Mouse (Mus musculus) CH12.LX (cell line): ENCODE data around the gene Rest. TPM values are rescaled to one million over a fixed set of nuclear protein-coding genes. Genes with fewer than 3 reads are reported as not detected.

Experiments
- DNase-seq: peaks from one replicate; pipeline ENCODE4 v3.0.0-alpha.2; 2013; ENCODE audit errors: extremely low read depth
- H3K27ac ChIP-seq: 2 replicates; pipeline ENCODE4 v1.5.1; 2012; ENCODE audit warnings: low read depth, mild to moderate bottlenecking, control low read depth, moderate library complexity; ENCODE audit not compliant: insufficient read depth
- H3K27me3 ChIP-seq: replicated peaks from 2 replicates; pipeline ENCODE3; 2012; ENCODE audit warnings: inconsistent platforms
- H3K36me3 ChIP-seq, 2 experiments: replicated peaks in 1 of 2; 2 replicates each; pipeline versions ENCODE3 to v1.6.1; 2012; ENCODE audit warnings: inconsistent platforms in 1 of 2, low read length in 1 of 2, mild to moderate bottlenecking in 1 of 2, mixed read lengths in 1 of 2, moderate library complexity in 1 of 2; ENCODE audit not compliant: control insufficient read depth in 1 of 2, insufficient read depth in 1 of 2
- H3K4me1 ChIP-seq, 2 experiments: 2 replicates each; pipeline ENCODE4 v1.6.1; 2012; ENCODE audit warnings: inconsistent platforms in 1 of 2, moderate library complexity in 1 of 2; ENCODE audit not compliant: insufficient read depth in 2 of 2, control insufficient read depth in 1 of 2
- H3K4me2 ChIP-seq: 2 replicates; pipeline ENCODE4 v1.6.1; 2012; ENCODE audit warnings: low read depth, mild to moderate bottlenecking, control low read depth; ENCODE audit not compliant: poor library complexity, insufficient read depth, severe bottlenecking
- H3K4me3 ChIP-seq, 3 experiments: fragments of 150-350 bp in 1 of 3; sonication (generic) in 1 of 3; replicated peaks in 1 of 3; 2 replicates each; pipeline versions ENCODE3 to v1.5.1; 2011 to 2012; ENCODE audit warnings: low read depth in 2 of 3, low read length in 2 of 3, mild to moderate bottlenecking in 2 of 3, moderate library complexity in 2 of 3, control low read depth in 1 of 3, improper control_type of control experiment in 1 of 3, inconsistent platforms in 1 of 3, mixed read lengths in 1 of 3; ENCODE audit not compliant: poor library complexity in 1 of 3
- H3K79me2 ChIP-seq: replicated peaks from 2 replicates; pipeline ENCODE4 v1.6.1; 2012; ENCODE audit warnings: mild to moderate bottlenecking, moderate library complexity; ENCODE audit not compliant: control insufficient read depth, poor library complexity, insufficient read depth, severe bottlenecking; ENCODE audit errors: extremely low read depth
- H3K9ac ChIP-seq: 2 replicates; pipeline ENCODE4 v1.6.1; 2012; ENCODE audit warnings: low read depth, mild to moderate bottlenecking, control low read depth, moderate library complexity; ENCODE audit not compliant: insufficient read depth
- H3K9me3 ChIP-seq: replicated peaks from 2 replicates; pipeline ENCODE3; 2012; ENCODE audit warnings: low read length, inconsistent platforms, mixed read lengths
- BHLHE40 ChIP-seq: IDR thresholded peaks from 2 replicates; pipeline ENCODE4 v1.6.1; 2011; ENCODE audit warnings: mild to moderate bottlenecking, low read depth, low read length, improper control_type of control experiment
- CHD1 ChIP-seq: IDR thresholded peaks from 2 replicates; pipeline ENCODE4 v1.6.1; 2012; ENCODE audit warnings: low read depth, low read length, improper control_type of control experiment, inconsistent platforms
- CHD2 ChIP-seq: IDR thresholded peaks from 2 replicates; pipeline ENCODE4 v1.6.1; 2011; ENCODE audit warnings: low read length, improper control_type of control experiment
- CTCF ChIP-seq, 2 experiments: IDR thresholded peaks in 1 of 2; conservative IDR thresholded peaks in 1 of 2; 2 replicates each; pipeline ENCODE4 v1.5.1; 2011 to 2012; ENCODE audit warnings: low read depth in 2 of 2, low read length in 2 of 2, improper control_type of control experiment in 1 of 2, inconsistent platforms in 1 of 2, mild to moderate bottlenecking in 1 of 2, moderate library complexity in 1 of 2
- E2F4 ChIP-seq: IDR thresholded peaks from 2 replicates; pipeline ENCODE4 v1.6.1; 2011; ENCODE audit warnings: low read depth, low read length, improper control_type of control experiment; ENCODE audit not compliant: insufficient replicate concordance
- ELF1 ChIP-seq: IDR thresholded peaks from 2 replicates; pipeline ENCODE4 v1.6.1; 2014; ENCODE audit warnings: low read depth, mild to moderate bottlenecking, inconsistent platforms, low read length, improper control_type of control experiment
- EP300 ChIP-seq: IDR thresholded peaks from 2 replicates; pipeline ENCODE4 v1.6.1; 2011; ENCODE audit warnings: low read length, improper control_type of control experiment
- ETS1 ChIP-seq: conservative IDR thresholded peaks from 2 replicates; pipeline ENCODE4 v1.6.1; 2012; ENCODE audit warnings: low read depth, mild to moderate bottlenecking, inconsistent platforms, low read length, improper control_type of control experiment, moderate library complexity
- HCFC1 ChIP-seq: IDR thresholded peaks from 2 replicates; pipeline ENCODE4 v1.6.1; 2012; ENCODE audit warnings: low read depth, mild to moderate bottlenecking, inconsistent platforms, low read length, improper control_type of control experiment
- IRF4 ChIP-seq: IDR thresholded peaks from 2 replicates; pipeline ENCODE4 v1.6.1; 2014; ENCODE audit warnings: low read depth, mild to moderate bottlenecking, inconsistent platforms, low read length, improper control_type of control experiment
- MAX ChIP-seq: IDR thresholded peaks from 2 replicates; pipeline ENCODE4 v1.6.1; 2011; ENCODE audit warnings: low read length, improper control_type of control experiment
- MEF2A ChIP-seq: IDR thresholded peaks from 2 replicates; pipeline ENCODE4 v1.6.1; 2014; ENCODE audit warnings: low read depth, mild to moderate bottlenecking, inconsistent platforms, low read length, improper control_type of control experiment, borderline replicate concordance
- MXI1 ChIP-seq: IDR thresholded peaks from 2 replicates; pipeline ENCODE4 v1.6.1; 2011; ENCODE audit warnings: mild to moderate bottlenecking, low read depth, low read length, improper control_type of control experiment
- NRF1 ChIP-seq: IDR thresholded peaks from 2 replicates; pipeline ENCODE4 v1.6.1; 2014; ENCODE audit warnings: low read depth, mild to moderate bottlenecking, inconsistent platforms, low read length, improper control_type of control experiment, moderate library complexity
- PAX5 ChIP-seq: IDR thresholded peaks from 2 replicates; pipeline ENCODE4 v1.6.1; 2012; ENCODE audit warnings: low read length, inconsistent platforms, mixed read lengths
- POLR2A ChIP-seq: IDR thresholded peaks from 2 replicates; pipeline ENCODE4 v1.6.1; 2011; ENCODE audit warnings: low read depth, mild to moderate bottlenecking, improper control_type of control experiment, low read length
- POLR2AphosphoS2 ChIP-seq: IDR thresholded peaks from 2 replicates; pipeline ENCODE4 v1.6.1; 2011; ENCODE audit warnings: low read depth, low read length, improper control_type of control experiment
- RAD21 ChIP-seq: IDR thresholded peaks from 2 replicates; pipeline ENCODE4 v1.6.1; 2011; ENCODE audit warnings: low read depth, mild to moderate bottlenecking, low read length, improper control_type of control experiment, moderate library complexity
- RCOR1 ChIP-seq: conservative IDR thresholded peaks from 2 replicates; pipeline ENCODE4 v1.6.1; 2012; ENCODE audit warnings: low read depth, mild to moderate bottlenecking, inconsistent platforms, low read length, improper control_type of control experiment
- SIN3A ChIP-seq: IDR thresholded peaks from 2 replicates; pipeline ENCODE4 v1.6.1; 2012; ENCODE audit warnings: low read length, improper control_type of control experiment, inconsistent platforms
- SMC3 ChIP-seq: IDR thresholded peaks from 2 replicates; pipeline ENCODE4 v1.6.1; 2011; ENCODE audit warnings: low read depth, low read length, improper control_type of control experiment
- TBP ChIP-seq: conservative IDR thresholded peaks from 2 replicates; pipeline ENCODE4 v1.6.1; 2011; ENCODE audit warnings: low read depth, low read length, improper control_type of control experiment
- TCF12 ChIP-seq: IDR thresholded peaks from 2 replicates; pipeline ENCODE4 v1.6.1; 2014; ENCODE audit warnings: low read depth, mild to moderate bottlenecking, inconsistent platforms, low read length, improper control_type of control experiment
- ZKSCAN1 ChIP-seq: IDR thresholded peaks from 2 replicates; pipeline ENCODE4 v1.6.1; 2012; ENCODE audit warnings: low read depth, inconsistent platforms, low read length, improper control_type of control experiment, borderline replicate concordance
- ZMIZ1 ChIP-seq: IDR thresholded peaks from 2 replicates; pipeline ENCODE4 v1.6.1; 2012; ENCODE audit warnings: low read depth, mild to moderate bottlenecking, inconsistent platforms, low read length, improper control_type of control experiment
- ZNF384 ChIP-seq: IDR thresholded peaks from 2 replicates; pipeline ENCODE4 v1.6.1; 2012; ENCODE audit warnings: low read depth, low read length, improper control_type of control experiment, inconsistent platforms
- dilution Hi-C: fragments of 300-500 bp; cut with MboI; formaldehyde crosslinking; loops from 2 replicates; pipeline ENCODE4 v1.14.3; 2020; ENCODE audit warnings: low sequenced_read_pairs; ENCODE audit not compliant: extremely low pct_unique_long_range_greater_than_20kb, extremely low pct_ligation_motif_present
- in situ Hi-C: fragments of 300-500 bp; cut with MboI; formaldehyde crosslinking; loops from 3 replicates; pipeline ENCODE4 v1.14.3; 2019; ENCODE audit warnings: low sequenced_read_pairs, low pct_ligation_motif_present, low pct_unique_long_range_greater_than_20kb, mixed read lengths
- polyA plus RNA-seq: library from polyadenylated mRNA; unstranded; fragments of >175 nt; gene quantifications from 2 replicates; pipeline ENCODE4 v1.2.1, GENCODE M21; 2012; ENCODE audit warnings: low read depth; ENCODE audit not compliant: insufficient read length
- total RNA-seq, 2 experiments: library from RNA; depleted of rRNA; stranded (reverse); fragments of 300-350 nt in 1 of 2; fragments of >200 nt in 1 of 2; gene quantifications; 2 replicates each; pipeline ENCODE4 v1.2.3; 2012 to 2014

The Rest gene
- total and polyA plus RNA-seq, 3 experiments: 7.8 to 16.8 (median 15.9) TPM

DNA sequence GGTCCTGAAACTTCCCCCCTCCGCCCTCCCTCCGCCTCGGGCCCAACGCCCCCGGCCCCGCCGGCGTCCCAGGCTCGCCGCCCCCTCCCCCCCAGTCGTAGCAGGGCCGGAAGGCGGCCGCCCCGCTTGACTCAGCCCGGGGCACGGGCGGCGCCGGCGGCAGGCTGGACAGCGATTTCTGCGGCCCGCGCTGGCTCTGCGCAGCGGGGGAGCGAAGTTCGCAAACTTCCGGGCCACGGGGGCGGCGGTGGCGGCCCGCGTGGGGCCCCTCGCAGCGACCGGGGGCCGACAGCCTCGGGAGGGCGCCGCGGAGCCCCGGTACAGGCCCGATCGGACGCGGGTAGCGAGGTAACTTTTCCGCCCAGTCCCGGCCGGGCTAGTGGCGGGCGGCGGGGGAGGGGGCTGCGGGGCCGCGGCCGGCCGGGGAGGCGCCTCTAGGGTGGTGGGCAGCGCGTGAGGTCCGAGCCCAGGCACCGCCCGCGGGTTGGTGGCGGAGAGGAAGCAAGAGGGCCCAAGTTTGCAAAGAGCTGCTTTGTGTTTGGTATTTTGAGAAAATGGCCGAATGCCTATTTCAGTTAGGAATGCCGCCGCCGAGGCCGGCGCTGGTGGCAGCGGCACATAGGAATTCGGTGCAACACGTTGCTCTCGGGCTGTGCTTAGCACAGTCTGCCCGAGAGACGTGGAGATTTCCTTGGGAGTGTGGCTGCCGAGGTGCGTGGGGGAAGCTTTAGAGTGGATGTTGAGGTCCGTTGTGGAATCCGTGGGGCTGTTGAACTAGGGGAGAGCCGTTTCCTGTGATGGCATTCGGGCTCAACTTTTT lies 985 bp downstream of the Rest start:
- in situ Hi-C loops (no loop called here), dilution Hi-C loops (no loop called here)
- DNase-seq: peak; percentile 40

DNA sequence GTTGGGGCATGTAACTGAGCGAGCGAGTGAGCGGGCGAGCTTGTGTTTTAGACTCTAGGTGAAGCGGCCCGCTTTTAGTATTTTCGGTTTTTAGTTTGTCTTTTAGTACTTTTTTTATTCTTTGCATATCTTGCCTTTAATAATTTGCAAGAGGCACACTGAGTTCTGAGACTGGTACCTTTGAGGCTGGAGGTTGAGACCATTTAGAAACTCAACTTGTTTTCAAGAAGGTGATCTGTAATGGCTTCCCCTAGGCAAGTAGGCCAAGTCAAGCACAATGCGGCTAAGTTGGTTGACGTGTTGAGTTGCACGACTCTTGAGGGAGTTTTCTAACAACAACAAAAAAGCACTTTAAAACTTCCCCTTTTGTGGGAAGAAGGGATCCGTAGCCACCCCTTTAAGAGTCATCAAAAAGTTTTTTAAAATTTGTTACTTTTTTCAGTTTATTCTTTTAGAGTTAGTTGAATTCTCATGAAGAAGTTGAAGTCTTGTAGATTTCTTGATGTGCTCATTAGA lies 1.7 kb downstream of the Rest start:
- Histone ChIP-seq H3K4me1 (peaks cover 3 to 38% of the 10 kb centered on the region in 2 experiments), H3K4me3 (peak overlapping the region; percentile 68 to 83 (median 71))
- peak; percentile 71 for DNase-seq
- TF ChIP-seq SIN3A (no peak), MEF2A (no peak), IRF4 (no peak), PAX5 (no peak), ZMIZ1 (0 out of 2 replicates have a peak, but pooled peaks have one; percentile 45), ETS1 (no peak), EP300 (no peak), BHLHE40 (no peak), MAX (no peak), HCFC1 (peak; percentile 10; the same call in 1 of the 2 replicates), CHD1 (0 out of 2 replicates have a peak, but pooled peaks have one; percentile 19), RCOR1 (no peak), RAD21 (no peak), ZKSCAN1 (no peak), NRF1 (no peak), MXI1 (no peak; the same call in 1 of the 2 replicates), CHD2 (no peak), TCF12 (no peak), TBP (peak; percentile 57; the same call in 1 of the 2 replicates), SMC3 (no peak), POLR2AphosphoS2 (0 out of 2 replicates have a peak, but pooled peaks have one; percentile 17)
- TF ChIP-seq, all 38 proteins: peak for 5
- in situ Hi-C loops (no loop called here), dilution Hi-C loops (no loop called here)
- no peaks in the 10 kb centered on the region for H3K27me3 ChIP-seq
- peak overlapping the region; percentile 71; the same call in 1 of the 2 replicates for H3K4me2 ChIP-seq
- H3K79me2 ChIP-seq: peaks cover 51% of the 10 kb centered on the region
- H3K9me3 ChIP-seq: peaks cover 18% of the 10 kb centered on the region
- peaks cover 28 to 37% of the 10 kb centered on the region in 2 experiments for H3K36me3 ChIP-seq
- H3K9ac ChIP-seq: peak overlapping the region; percentile 79
- H3K27ac ChIP-seq: peak overlapping the region; percentile 74

More for the DNA sequence above, 985 bp downstream of the Rest start:
- Histone ChIP-seq H3K27ac (peak overlapping the region; percentile 74), H3K27me3 (no peaks in the 10 kb centered on the region), H3K9me3 (peaks cover 18% of the 10 kb centered on the region), H3K4me3 (peak overlapping the region; percentile 68 to 83 (median 71)), H3K4me1 (peaks cover 3 to 33% of the 10 kb centered on the region in 2 experiments), H3K9ac (peak overlapping the region; percentile 79), H3K4me2 (no peak overlapping the region), H3K36me3 (peaks cover 25 to 33% of the 10 kb centered on the region in 2 experiments), H3K79me2 (peaks cover 44% of the 10 kb centered on the region)
- no peak; the same call in 1 of the 2 replicates for TF ChIP-seq CHD2
- TF ChIP-seq ELF1: no peak
- 0 out of 2 replicates have a peak, but pooled peaks have one; percentile 27 for TF ChIP-seq POLR2AphosphoS2
- TF ChIP-seq ZNF384: no peak
- TF ChIP-seq CTCF (conservative IDR thresholded peaks at IDR 0.05 in 1 of 2, IDR thresholded peaks at IDR 0.05 in 1 of 2; ENCODE audit: low read depth in 2 of 2, low read length in 2 of 2): peak in 1 of 2 experiments; percentile 14; a peak in 1 of 4 replicates
- TF ChIP-seq E2F4: no peak
- no peak; the same call in 1 of the 2 replicates for TF ChIP-seq POLR2A
